Mouse (Mus musculus) stomach, postnatal 0 days (tissue): ENCODE measurements around the gene Vil1. TPM values are rescaled to one million over a fixed set of nuclear protein-coding genes. Genes with fewer than 3 reads are reported as not detected.
A peak's percentile ranks its signal among the peaks of the same experiment; 100 is the strongest.
"Not testable (repeated sequence)": the region's sequence is repeated elsewhere in the genome, so short reads cannot be mapped to it uniquely, and the experiment has no call there.

Experiments used
- ATAC-seq: fragments of 200-750 bp; cut with Nextera tagmentation; 2 replicates; pipeline ENCODE4 v1.8.0; 2017; ENCODE audit not compliant: low FRiP score, low TSS enrichment
- DNase-seq: peaks from one replicate; pipeline ENCODE4 v3.0.0-alpha.2; 2016; ENCODE audit warnings: low spot score
- H3K27ac ChIP-seq: fragments of 300-500 bp; sonication (generic); replicated peaks from 2 replicates; pipeline ENCODE4 v1.5.1; 2014; ENCODE audit warnings: mild to moderate bottlenecking, control low read depth
- H3K27me3 ChIP-seq: fragments of 300-500 bp; sonication (generic); 2 replicates; pipeline ENCODE4 v1.6.1; 2014; ENCODE audit warnings: low read length; ENCODE audit not compliant: control insufficient read depth, insufficient read depth
- H3K36me3 ChIP-seq: fragments of 300-500 bp; sonication (generic); 2 replicates; pipeline ENCODE4 v1.6.1; 2014; ENCODE audit warnings: low read length, mixed read lengths; ENCODE audit not compliant: control insufficient read depth, insufficient read depth
- H3K4me1 ChIP-seq: fragments of 300-500 bp; sonication (generic); replicated peaks from 2 replicates; pipeline ENCODE4 v1.6.1; 2014; ENCODE audit warnings: antibody characterized with exemption; ENCODE audit not compliant: control insufficient read depth, insufficient read depth
- H3K4me2 ChIP-seq: fragments of 300-500 bp; sonication (generic); replicated peaks from 2 replicates; pipeline ENCODE4 v1.6.1; 2014; ENCODE audit warnings: low read depth, mild to moderate bottlenecking, control low read depth, moderate library complexity
- H3K4me3 ChIP-seq: fragments of 300-500 bp; sonication (generic); 2 replicates; pipeline ENCODE4 v1.5.1; 2014; ENCODE audit warnings: low read depth, low read length, control low read depth
- H3K9ac ChIP-seq: fragments of 300-500 bp; sonication (generic); 2 replicates; pipeline ENCODE4 v1.6.1; 2014; ENCODE audit warnings: mild to moderate bottlenecking, low read length, control low read depth, mixed read lengths
- H3K9me3 ChIP-seq: fragments of 300-500 bp; sonication (generic); 2 replicates; pipeline ENCODE4 v1.6.1; 2016; ENCODE audit warnings: low read length; ENCODE audit not compliant: control insufficient read depth
- CTCF ChIP-seq: IDR thresholded peaks from 2 replicates; pipeline ENCODE4 v1.5.1; 2016; ENCODE audit warnings: antibody characterized with exemption, low read depth, mild to moderate bottlenecking, moderate library complexity
- EP300 ChIP-seq: optimal IDR thresholded peaks from 2 replicates; pipeline ENCODE3; 2016; ENCODE audit warnings: antibody characterized with exemption
- WGBS: fragments of 180-500 bp; shearing (Covaris S2); extraction: QIAGEN DNeasy Blood & Tissue Kit; methylation state at CpG from one replicate; pipeline ENCODE4 v1.1.7; 2014; 5-methylcytosine and 5-hydroxymethylcytosine counted together
- polyA plus RNA-seq: library from polyadenylated mRNA; unstranded; fragments of >200 nt; fragmentation: Nextera tagmentation; extraction: Ambion mirVana; gene quantifications from 2 replicates; pipeline ENCODE4 v1.2.1, GENCODE M21; 2015

The Vil1 gene
- polyA plus RNA-seq, 1 experiment from 2014 or later: 12.8 TPM

GRCm38 (mm10) chr1:74393010-74393409 is 16.2 kb upstream of the Vil1 start:
- Histone ChIP-seq H3K9me3 (no peaks in the 10 kb centered on the region), H3K27me3 (no peaks in the 10 kb centered on the region), H3K36me3 (peaks cover 11% of the 10 kb centered on the region), H3K4me1 (peaks cover 3% of the 10 kb centered on the region), H3K27ac (peak overlapping the region; percentile 100), H3K9ac (peak overlapping the region; percentile 100), H3K4me2 (peak overlapping the region; percentile 96), H3K4me3 (peak overlapping the region; percentile 91)
- TF ChIP-seq CTCF: peak; percentile 25; the same call in 1 of the 2 replicates
- TF ChIP-seq EP300: no peak
- WGBS: 29% methylated on average over 7 of the region's 7 CpGs
- no peak for ATAC-seq
- DNase-seq: no peak

- WGBS: 78% methylated on average over 9 of the region's 9 CpGs
- H3K9ac ChIP-seq: no peak overlapping the region
- no peak overlapping the region for H3K27ac ChIP-seq
- ATAC-seq: no peak
- H3K27me3 ChIP-seq: no peaks in the 10 kb centered on the region
- 0 out of 2 replicates have a peak overlapping the region, but pooled peaks have one; percentile 96 for H3K4me2 ChIP-seq
- no peaks in the 10 kb centered on the region for H3K9me3 ChIP-seq
- H3K4me1 ChIP-seq: peaks cover 3% of the 10 kb centered on the region
- H3K4me3 ChIP-seq: no peak overlapping the region
- no peak for DNase-seq
- peaks cover 11% of the 10 kb centered on the region for H3K36me3 ChIP-seq
- no peak for TF ChIP-seq CTCF
- no peak for TF ChIP-seq EP300
These were observed 15.5 kb upstream of the Vil1 start for GRCm38 (mm10) chr1:74393697-74394096.

GRCm38 (mm10) chr1:74394311-74394710 is 14.9 kb upstream of the Vil1 start:
- Histone ChIP-seq H3K27me3 (no peaks in the 10 kb centered on the region), H3K27ac (no peak overlapping the region), H3K36me3 (peaks cover 11% of the 10 kb centered on the region), H3K9ac (no peak overlapping the region), H3K4me3 (no peak overlapping the region), H3K4me1 (peaks cover 3% of the 10 kb centered on the region), H3K9me3 (no peaks in the 10 kb centered on the region), H3K4me2 (no peak overlapping the region)
- 88% methylated on average over 9 of the region's 9 CpGs for WGBS
- TF ChIP-seq CTCF (no peak), EP300 (no peak)
- DNase-seq: no peak
- no peak for ATAC-seq

- no peak for TF ChIP-seq CTCF
- no peak for TF ChIP-seq EP300
- ATAC-seq (no peak), DNase-seq (no peak)
- Histone ChIP-seq H3K9ac (no peak overlapping the region), H3K27ac (no peak overlapping the region), H3K27me3 (no peaks in the 10 kb centered on the region), H3K36me3 (peaks cover 11% of the 10 kb centered on the region), H3K9me3 (no peaks in the 10 kb centered on the region), H3K4me1 (peaks cover 3% of the 10 kb centered on the region), H3K4me3 (no peak overlapping the region), H3K4me2 (no peak overlapping the region)
- WGBS: 89% methylated on average over 15 of the region's 15 CpGs
These were observed 14.3 kb upstream of the Vil1 start for GRCm38 (mm10) chr1:74394858-74395257.

- no peaks in the 10 kb centered on the region for H3K27me3 ChIP-seq
- ATAC-seq: no peak
- no peaks in the 10 kb centered on the region for H3K9me3 ChIP-seq
- H3K4me2 ChIP-seq: no peak overlapping the region
- no peak overlapping the region for H3K27ac ChIP-seq
- no peak overlapping the region for H3K4me3 ChIP-seq
- H3K4me1 ChIP-seq: peaks cover under 1% of the 10 kb centered on the region
- no peak for DNase-seq
- peaks cover 11% of the 10 kb centered on the region for H3K36me3 ChIP-seq
- no peak overlapping the region for H3K9ac ChIP-seq
- WGBS: 77% methylated on average over 11 of the region's 13 CpGs
- TF ChIP-seq EP300 (no peak), CTCF (no peak)
These were observed 13.9 kb upstream of the Vil1 start for GRCm38 (mm10) chr1:74395290-74395689.

GRCm38 (mm10) chr1:74396456-74397222 is 12.5 kb upstream of the Vil1 start:
- H3K9ac ChIP-seq, H3K4me3 ChIP-seq, H3K27me3 ChIP-seq, ATAC-seq, DNase-seq, H3K4me1 ChIP-seq, H3K9me3 ChIP-seq: not testable (repeated sequence)
- peak overlapping the region; percentile 89 for H3K27ac ChIP-seq
- 0 out of 2 replicates have a peak overlapping the region, but pooled peaks have one; percentile 32 for H3K4me2 ChIP-seq
- H3K36me3 ChIP-seq: peaks cover 11% of the 10 kb centered on the region
- 3% methylated on average over 12 of the region's 12 CpGs for WGBS
